Mouse (Mus musculus) activated CD4-positive, CD25-positive, alpha-beta regulatory T cell, adult 9 weeks (primary cell): ENCODE data around the gene Dapl1. TPM values are rescaled to one million over a fixed set of nuclear protein-coding genes. Genes with fewer than 3 reads are reported as not detected.

Experiments
- polyA plus RNA-seq: library from polyadenylated mRNA; unstranded; fragments of 100-300 nt; shearing (Covaris generic); gene quantifications from one replicate; pipeline ENCODE4 v1.2.1, GENCODE M21; 2017

Gene Dapl1
- 12.7 TPM for polyA plus RNA-seq

GRCm38 (mm10) chr2:59484438-59484837 is at the start of gene Dapl1:
Gene Dapl1 (plus strand): TSS chr2:59484653.

Other genes with a start within 250 kb of the Dapl1 start
- gene Tanc1, start 127.4 kb downstream of the Dapl1 start, polyA plus RNA-seq: 8.0 TPM